Mouse (Mus musculus) adrenal gland, postnatal 25 days (tissue): Measurements from ENCODE around the gene Muc5b. TPM values are rescaled to one million over a fixed set of nuclear protein-coding genes. Genes with fewer than 3 reads are reported as not detected.

Experiments
- DNase-seq: peaks from one replicate; pipeline ENCODE4 v3.0.0; 2021; ENCODE audit warnings: mixed read lengths
- total RNA-seq: library from RNA; stranded (reverse); gene quantifications from 2 replicates; pipeline ENCODE4 v1.2.3, GENCODE M21; 2021

Muc5b gene
- total RNA-seq, 1 experiment from 2014 or later: not detected

DNA sequence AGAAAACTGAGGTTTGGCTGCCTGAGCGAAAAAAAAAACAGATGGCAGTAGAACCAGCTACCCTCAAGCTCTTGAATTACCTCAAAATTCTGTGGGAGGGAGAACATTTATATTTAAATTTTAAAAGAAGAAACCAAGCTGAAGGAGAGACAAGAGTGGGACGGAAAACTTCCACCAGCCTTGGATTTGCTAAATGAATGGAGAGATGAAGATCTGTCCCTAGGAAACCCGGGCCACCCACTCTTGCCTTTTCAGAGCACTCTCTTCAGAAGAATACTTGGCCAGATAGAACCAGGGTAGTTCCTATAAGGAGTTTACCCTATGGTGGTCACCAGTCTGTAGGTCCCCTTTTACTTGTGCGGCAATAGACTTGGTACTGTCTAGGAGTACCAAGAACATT lies 63.9 kb downstream of the Muc5b start:
- DNase-seq: no peak

- DNase-seq: no peak
Observed at GRCm38 (mm10) chr7:141908591-141908990, 69.7 kb downstream of the Muc5b start.

DNA sequence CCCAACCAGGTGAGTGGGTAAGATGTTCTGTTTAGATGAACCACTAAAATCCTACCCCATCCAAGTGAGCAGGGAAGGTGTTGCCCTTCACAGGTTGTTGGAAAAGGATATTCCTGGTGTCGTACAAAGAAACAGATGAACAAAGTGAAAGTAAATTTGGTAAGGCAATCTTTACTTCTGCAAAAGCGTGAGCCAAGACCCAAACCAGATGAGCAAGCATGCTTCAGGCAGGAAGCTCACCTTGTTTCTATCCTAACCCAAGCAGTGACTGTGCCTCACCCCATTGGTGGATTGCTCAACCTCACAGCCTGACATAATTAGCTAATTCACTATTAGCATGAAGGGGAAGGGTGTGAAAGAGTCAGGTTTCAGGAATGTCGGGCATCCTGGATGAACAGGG lies 72.4 kb downstream of the Muc5b start:
- no peak for DNase-seq

DNA sequence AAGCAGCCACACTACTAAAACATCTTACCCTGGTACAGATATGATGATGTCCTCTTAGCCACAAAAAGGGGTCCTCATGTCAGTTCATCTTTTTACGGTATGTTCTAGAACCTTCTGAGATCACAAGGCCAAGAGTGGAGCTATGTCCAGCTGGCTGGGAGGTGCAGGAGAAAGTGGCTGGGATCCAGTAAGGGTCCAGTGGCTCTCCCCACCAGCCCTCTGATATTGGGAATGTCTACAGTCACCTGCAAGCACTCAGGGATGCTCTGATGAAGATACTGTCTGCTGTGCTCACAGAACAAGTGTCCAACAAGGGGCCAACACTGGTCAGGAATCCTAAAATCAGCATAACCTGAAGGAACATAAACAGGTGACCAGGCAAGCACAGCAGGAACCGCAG lies 79.5 kb downstream of the Muc5b start, which contains the start of gene Tollip:
TSS of gene Tollip (minus strand) at position 101 of the 400 bp plus-strand sequence.
- DNase-seq: no peak

Other genes starting within 250 kb of the Muc5b start
- not detected in 2 replicates for gene Muc6, start 183.8 kb upstream of the Muc5b start, total RNA-seq
- gene Muc2, start 148.7 kb upstream of the Muc5b start, total RNA-seq: 0.24 TPM in 1 of 2 replicates, not detected in the other
- not detected in 2 replicates for gene Muc5ac, start 50.1 kb upstream of the Muc5b start, total RNA-seq
- 50.6 and 53.8 TPM in 2 replicates for gene Tollip, start 79.4 kb downstream of the Muc5b start, total RNA-seq
- gene Brsk2, start 110.7 kb downstream of the Muc5b start, total RNA-seq: 1.1 and 1.7 TPM in 2 replicates
- 50.3 and 56.9 TPM in 2 replicates for gene Mob2, start 222.0 kb downstream of the Muc5b start, total RNA-seq